Mouse (Mus musculus): ENCODE measurements around the gene Ier3. TPM values are rescaled to one million over a fixed set of nuclear protein-coding genes. Genes with fewer than 3 reads are reported as not detected.
"Not testable (repeated sequence)": the region's sequence is repeated elsewhere in the genome, so short reads cannot be mapped to it uniquely, and the experiment has no call there.

Ier3 gene
- polyA plus RNA-seq, 1 experiment from 2014 or later, result 22.1 TPM

- Histone ChIP-seq H3K4me3 (replicated peaks; ENCODE audit: low read length) (peak overlapping the region; percentile 78), H3K4me1 (ENCODE audit: control insufficient read depth, insufficient read depth, low read length) (peaks cover 44% of the 10 kb centered on the region), H3K9ac (ENCODE audit: low read length) (peak overlapping the region; percentile 94), H3K27ac (ENCODE audit: low read length) (peak overlapping the region; percentile 96), H3K9me3 (replicated peaks; ENCODE audit: control insufficient read depth, low read length) (no peaks in the 10 kb centered on the region), H3K4me2 (ENCODE audit: low read depth, low read length) (peak overlapping the region; percentile 75), H3K27me3 (ENCODE audit: control insufficient read depth, insufficient read depth, low read length) (no peaks in the 10 kb centered on the region), H3K36me3 (ENCODE audit: control insufficient read depth, insufficient read depth, low read length) (peaks cover 29% of the 10 kb centered on the region)
- WGBS, result under 1% methylated on average over 18 of the region's 18 CpGs
- no peak for ATAC-seq (ENCODE audit: insufficient read depth, low FRiP score)
These were observed 16.0 kb downstream of the Ier3 start for GRCm38 (mm10) chr17:35837487-35837886.

- peak within 1 kb of the TSS; percentile 78 for H3K4me3 ChIP-seq (replicated peaks; ENCODE audit: low read length)
- H3K9me3 ChIP-seq (replicated peaks; ENCODE audit: control insufficient read depth, low read length), result no peaks in the 10 kb centered on the region
- peaks cover 39% of the 10 kb centered on the region for H3K4me1 ChIP-seq (ENCODE audit: control insufficient read depth, insufficient read depth, low read length)
- H3K36me3 ChIP-seq (ENCODE audit: control insufficient read depth, insufficient read depth, low read length), result peaks cover 29% of the 10 kb centered on the region
- peak; percentile 83 for ATAC-seq (ENCODE audit: insufficient read depth, low FRiP score)
- H3K27ac ChIP-seq (ENCODE audit: low read length), result peak within 1 kb of the TSS; percentile 96
- WGBS, result 1% methylated on average over 29 of the region's 29 CpGs
- H3K27me3 ChIP-seq (ENCODE audit: control insufficient read depth, insufficient read depth, low read length), result no peaks in the 10 kb centered on the region
- peak within 1 kb of the TSS; percentile 94 for H3K9ac ChIP-seq (ENCODE audit: low read length)
- H3K4me2 ChIP-seq (ENCODE audit: low read depth, low read length), result peak within 1 kb of the TSS; percentile 75
These were observed 16.6 kb downstream of the Ier3 start, which contains the start of gene Tubb5 for GRCm38 (mm10) chr17:35838122-35838544. Gene Tubb5 (minus strand): TSS chr17:35838306.

GRCm38 (mm10) chr17:35838570-35838969 lies 17.1 kb downstream of the Ier3 start:
- Histone ChIP-seq H3K9me3 (replicated peaks; ENCODE audit: control insufficient read depth, low read length) (no peaks in the 10 kb centered on the region), H3K4me1 (ENCODE audit: control insufficient read depth, insufficient read depth, low read length) (peaks cover 37% of the 10 kb centered on the region), H3K27ac (ENCODE audit: low read length) (peak overlapping the region; percentile 91), H3K9ac (ENCODE audit: low read length) (peak overlapping the region; percentile 71), H3K4me3 (replicated peaks; ENCODE audit: low read length) (peak overlapping the region; percentile 78), H3K36me3 (ENCODE audit: control insufficient read depth, insufficient read depth, low read length) (peaks cover 29% of the 10 kb centered on the region), H3K27me3 (ENCODE audit: control insufficient read depth, insufficient read depth, low read length) (no peaks in the 10 kb centered on the region), H3K4me2 (ENCODE audit: low read depth, low read length) (peak overlapping the region; percentile 63)
- ATAC-seq (ENCODE audit: insufficient read depth, low FRiP score), result no peak
- WGBS, result 0% methylated on average over 5 of the region's 5 CpGs

DNA sequence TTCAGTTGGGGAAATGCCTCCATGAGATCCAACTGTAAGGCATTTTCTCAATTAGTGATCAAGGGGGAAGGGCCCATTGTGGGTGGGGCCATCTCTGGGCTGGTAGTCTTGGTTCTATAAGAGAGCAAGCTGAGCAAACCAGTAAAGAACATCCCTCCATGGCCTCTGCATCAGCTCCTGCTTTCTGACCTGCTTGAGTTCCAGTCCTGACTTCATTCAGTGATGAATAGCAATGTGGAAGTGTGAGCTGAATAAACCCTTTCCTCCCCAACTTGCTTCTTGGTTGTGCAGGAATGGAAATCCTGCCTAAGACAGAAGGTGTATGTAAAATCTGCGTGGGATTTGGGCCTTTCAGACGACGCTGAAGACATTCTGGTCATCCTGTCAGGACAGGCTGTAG lies 17.5 kb downstream of the Ier3 start:
- not testable (repeated sequence) for ATAC-seq (ENCODE audit: insufficient read depth, low FRiP score); H3K9me3 ChIP-seq (replicated peaks; ENCODE audit: control insufficient read depth, low read length); H3K27me3 ChIP-seq (ENCODE audit: control insufficient read depth, insufficient read depth, low read length)
- peak overlapping the region; percentile 78 for H3K4me3 ChIP-seq (replicated peaks; ENCODE audit: low read length)
- H3K36me3 ChIP-seq (ENCODE audit: control insufficient read depth, insufficient read depth, low read length), result peaks cover 26% of the 10 kb centered on the region
- 40% methylated on average over 3 of the region's 3 CpGs for WGBS
- H3K9ac ChIP-seq (ENCODE audit: low read length), result peak overlapping the region; percentile 71
- H3K27ac ChIP-seq (ENCODE audit: low read length), result peak overlapping the region; percentile 91
- H3K4me2 ChIP-seq (ENCODE audit: low read depth, low read length), result peak overlapping the region; percentile 63
- H3K4me1 ChIP-seq (ENCODE audit: control insufficient read depth, insufficient read depth, low read length), result peaks cover 33% of the 10 kb centered on the region

DNA sequence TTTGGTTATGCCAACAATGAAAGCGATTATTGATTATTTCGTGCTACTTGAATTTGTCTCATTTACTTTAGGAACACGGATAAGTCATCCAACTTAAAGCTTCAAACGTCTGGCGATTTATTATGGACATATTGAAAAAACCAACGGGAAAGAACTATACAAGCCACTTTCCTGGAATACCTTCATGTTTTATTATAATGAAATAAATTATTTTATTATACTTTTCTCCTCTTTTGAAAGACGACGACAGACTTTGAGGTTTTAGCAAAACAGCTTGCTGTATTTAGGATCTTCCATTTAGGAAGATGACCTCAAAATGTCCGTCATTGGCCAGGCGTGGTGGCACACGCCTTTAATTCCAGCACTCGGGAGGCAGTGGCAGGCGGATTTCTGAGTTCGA lies 19.1 kb downstream of the Ier3 start:
- no peak for ATAC-seq (ENCODE audit: insufficient read depth, low FRiP score)
- H3K9ac ChIP-seq (ENCODE audit: low read length), result peak overlapping the region; percentile 63; the same call in 1 of the 2 replicates
- peak overlapping the region; percentile 65 for H3K4me3 ChIP-seq (replicated peaks; ENCODE audit: low read length)
- peak overlapping the region; percentile 69 for H3K27ac ChIP-seq (ENCODE audit: low read length)
- peaks cover 18% of the 10 kb centered on the region for H3K4me1 ChIP-seq (ENCODE audit: control insufficient read depth, insufficient read depth, low read length)
- WGBS, result 54% methylated on average over 14 of the region's 14 CpGs
- no peaks in the 10 kb centered on the region for H3K27me3 ChIP-seq (ENCODE audit: control insufficient read depth, insufficient read depth, low read length)
- H3K9me3 ChIP-seq (replicated peaks; ENCODE audit: control insufficient read depth, low read length), result no peaks in the 10 kb centered on the region
- H3K4me2 ChIP-seq (ENCODE audit: low read depth, low read length), result peak overlapping the region; percentile 53
- peaks cover 12% of the 10 kb centered on the region for H3K36me3 ChIP-seq (ENCODE audit: control insufficient read depth, insufficient read depth, low read length)

- Histone ChIP-seq H3K36me3 (ENCODE audit: control insufficient read depth, insufficient read depth, low read length) (0 out of 2 replicates have a peak, but pooled peaks cover 5% of the 10 kb centered on the region), H3K27me3 (ENCODE audit: control insufficient read depth, insufficient read depth, low read length) (no peaks in the 10 kb centered on the region), H3K4me3 (replicated peaks; ENCODE audit: low read length) (peak within 1 kb of the TSS; percentile 65), H3K4me2 (ENCODE audit: low read depth, low read length) (peak within 1 kb of the TSS; percentile 71), H3K9ac (ENCODE audit: low read length) (peak within 1 kb of the TSS; percentile 80), H3K27ac (ENCODE audit: low read length) (peak within 1 kb of the TSS; percentile 87), H3K9me3 (replicated peaks; ENCODE audit: control insufficient read depth, low read length) (no peaks in the 10 kb centered on the region), H3K4me1 (ENCODE audit: control insufficient read depth, insufficient read depth, low read length) (peaks cover 11% of the 10 kb centered on the region)
- peak; percentile 94 for ATAC-seq (ENCODE audit: insufficient read depth, low FRiP score)
- WGBS, result under 1% methylated on average over 59 of the region's 59 CpGs
These were observed 19.8 kb downstream of the Ier3 start, which contains the start of gene Mdc1 for GRCm38 (mm10) chr17:35841076-35841950. Gene Mdc1 (plus strand): TSS chr17:35841515.

GRCm38 (mm10) chr17:35842006-35842405 lies 20.5 kb downstream of the Ier3 start:
- no peaks in the 10 kb centered on the region for H3K27me3 ChIP-seq (ENCODE audit: control insufficient read depth, insufficient read depth, low read length)
- peak overlapping the region; percentile 80 for H3K9ac ChIP-seq (ENCODE audit: low read length)
- peak overlapping the region; percentile 65 for H3K4me3 ChIP-seq (replicated peaks; ENCODE audit: low read length)
- ATAC-seq (ENCODE audit: insufficient read depth, low FRiP score), result no peak
- no peaks in the 10 kb centered on the region for H3K9me3 ChIP-seq (replicated peaks; ENCODE audit: control insufficient read depth, low read length)
- H3K36me3 ChIP-seq (ENCODE audit: control insufficient read depth, insufficient read depth, low read length), result peaks cover 1% of the 10 kb centered on the region; the same call in 1 of the 2 replicates
- H3K27ac ChIP-seq (ENCODE audit: low read length), result peak overlapping the region; percentile 87
- WGBS, result 15% methylated on average over 11 of the region's 11 CpGs
- peak overlapping the region; percentile 71 for H3K4me2 ChIP-seq (ENCODE audit: low read depth, low read length)
- peaks cover 9% of the 10 kb centered on the region for H3K4me1 ChIP-seq (ENCODE audit: control insufficient read depth, insufficient read depth, low read length)

DNA sequence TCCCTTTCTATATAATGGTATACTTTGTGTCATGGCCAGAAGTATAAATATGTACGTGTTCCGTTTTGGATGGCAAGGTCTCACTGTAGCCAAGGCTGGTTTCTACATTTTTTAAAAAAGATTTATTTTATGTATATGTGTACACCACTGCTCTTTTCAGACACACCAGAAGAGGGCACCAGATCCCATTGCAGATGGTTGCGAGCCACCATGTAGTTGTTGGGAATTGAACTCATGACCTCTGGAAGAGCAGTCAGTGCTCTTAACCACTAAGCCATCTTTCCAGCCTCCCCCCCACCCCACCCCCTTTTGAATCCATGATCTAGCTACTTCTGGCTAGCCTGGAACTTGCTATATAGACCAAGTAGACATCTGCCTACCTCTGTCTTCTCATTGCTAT lies 22.0 kb downstream of the Ier3 start:
- Histone ChIP-seq H3K4me2 (ENCODE audit: low read depth, low read length) (no peak overlapping the region), H3K36me3 (ENCODE audit: control insufficient read depth, insufficient read depth, low read length) (peaks cover 11% of the 10 kb centered on the region; the same call in 1 of the 2 replicates), H3K4me3 (replicated peaks; ENCODE audit: low read length) (no peak overlapping the region), H3K27me3 (ENCODE audit: control insufficient read depth, insufficient read depth, low read length) (no peaks in the 10 kb centered on the region), H3K9me3 (replicated peaks; ENCODE audit: control insufficient read depth, low read length) (no peaks in the 10 kb centered on the region), H3K4me1 (ENCODE audit: control insufficient read depth, insufficient read depth, low read length) (peaks cover 9% of the 10 kb centered on the region), H3K9ac (ENCODE audit: low read length) (no peak overlapping the region), H3K27ac (ENCODE audit: low read length) (no peak overlapping the region)
- 93% methylated on average over 3 of the region's 3 CpGs for WGBS
- no peak for ATAC-seq (ENCODE audit: insufficient read depth, low FRiP score)

GRCm38 (mm10) chr17:35848112-35848511 lies 26.6 kb downstream of the Ier3 start:
- no peak overlapping the region for H3K9ac ChIP-seq (ENCODE audit: low read length)
- no peaks in the 10 kb centered on the region for H3K9me3 ChIP-seq (replicated peaks; ENCODE audit: control insufficient read depth, low read length)
- H3K4me2 ChIP-seq (ENCODE audit: low read depth, low read length), result no peak overlapping the region
- H3K4me1 ChIP-seq (ENCODE audit: control insufficient read depth, insufficient read depth, low read length), result no peaks in the 10 kb centered on the region
- H3K27ac ChIP-seq (ENCODE audit: low read length), result no peak overlapping the region
- H3K4me3 ChIP-seq (replicated peaks; ENCODE audit: low read length), result no peak overlapping the region
- H3K36me3 ChIP-seq (ENCODE audit: control insufficient read depth, insufficient read depth, low read length), result peaks cover 11% of the 10 kb centered on the region; the same call in 1 of the 2 replicates
- no peaks in the 10 kb centered on the region for H3K27me3 ChIP-seq (ENCODE audit: control insufficient read depth, insufficient read depth, low read length)
- 57% methylated on average over 1 of the region's 1 CpGs for WGBS
- ATAC-seq (ENCODE audit: insufficient read depth, low FRiP score), result no peak
